Mouse (Mus musculus): ENCODE measurements around the gene Avpr1b. TPM values are rescaled to one million over a fixed set of nuclear protein-coding genes. Genes with fewer than 3 reads are reported as not detected.
A peak's percentile ranks its signal among the peaks of the same experiment; 100 is the strongest.

Gene Avpr1b
- polyA plus RNA-seq, 1 experiment from 2014 or later, result not detected

- peak; percentile 86 for ATAC-seq (ENCODE audit: low FRiP score, low read depth)
- H3K4me3 ChIP-seq, result peak overlapping the region; percentile 19
- WGBS, result 0% methylated on average over 11 of the region's 11 CpGs
Observed at GRCm38 (mm10) chr1:131657945-131658354, 58.9 kb downstream of the Avpr1b start.

GRCm38 (mm10) chr1:131659512-131660085 is 60.6 kb downstream of the Avpr1b start:
- ATAC-seq (ENCODE audit: low FRiP score, low read depth), result no peak
- no peaks in the 10 kb centered on the region for H3K27me3 ChIP-seq
- no peak overlapping the region for H3K9ac ChIP-seq (replicated peaks)
- no peaks in the 10 kb centered on the region for H3K9me3 ChIP-seq
- H3K4me3 ChIP-seq, result no peak overlapping the region
- H3K4me2 ChIP-seq (replicated peaks), result no peak overlapping the region
- H3K4me1 ChIP-seq, result no peaks in the 10 kb centered on the region; the same call in 1 of the 2 replicates
- WGBS, result 76% methylated on average over 5 of the region's 5 CpGs
- no peak overlapping the region for H3K27ac ChIP-seq (replicated peaks)
- no peaks in the 10 kb centered on the region for H3K36me3 ChIP-seq

More at GRCm38 (mm10) chr1:131657945-131658354, 58.9 kb downstream of the Avpr1b start:
- H3K4me2 ChIP-seq (replicated peaks), result peak overlapping the region; percentile 49
- no peaks in the 10 kb centered on the region for H3K36me3 ChIP-seq
- H3K27me3 ChIP-seq, result no peaks in the 10 kb centered on the region
- peak overlapping the region; percentile 21 for H3K9ac ChIP-seq (replicated peaks)
- H3K27ac ChIP-seq (replicated peaks), result peak overlapping the region; percentile 63
- H3K9me3 ChIP-seq, result no peaks in the 10 kb centered on the region
- H3K4me1 ChIP-seq, result no peaks in the 10 kb centered on the region; the same call in 1 of the 2 replicates

GRCm38 (mm10) chr1:131660266-131660665 is 61.2 kb downstream of the Avpr1b start:
- Histone ChIP-seq H3K9ac (replicated peaks) (no peak overlapping the region), H3K36me3 (no peaks in the 10 kb centered on the region), H3K4me3 (no peak overlapping the region), H3K4me2 (replicated peaks) (no peak overlapping the region), H3K27ac (replicated peaks) (no peak overlapping the region), H3K9me3 (no peaks in the 10 kb centered on the region), H3K4me1 (no peaks in the 10 kb centered on the region; the same call in 1 of the 2 replicates), H3K27me3 (no peaks in the 10 kb centered on the region)
- 88% methylated on average over 2 of the region's 2 CpGs for WGBS
- ATAC-seq (ENCODE audit: low FRiP score, low read depth), result no peak

GRCm38 (mm10) chr1:131660716-131661472 is 61.9 kb downstream of the Avpr1b start:
- Histone ChIP-seq H3K36me3 (no peaks in the 10 kb centered on the region), H3K9ac (replicated peaks) (no peak overlapping the region), H3K27me3 (no peaks in the 10 kb centered on the region), H3K27ac (replicated peaks) (no peak overlapping the region), H3K4me1 (no peaks in the 10 kb centered on the region; the same call in 1 of the 2 replicates), H3K4me2 (replicated peaks) (no peak overlapping the region), H3K4me3 (no peak overlapping the region), H3K9me3 (no peaks in the 10 kb centered on the region)
- no peak for ATAC-seq (ENCODE audit: low FRiP score, low read depth)
- 76% methylated on average over 7 of the region's 7 CpGs for WGBS

Other genes starting within 250 kb of the Avpr1b start
- gene Srgap2, start 71.9 kb upstream of the Avpr1b start, polyA plus RNA-seq (2016; fragmentation: Nextera tagmentation; extraction: Ambion mirVana), result 18.9 and 19.9 TPM in 2 replicates
- 4.1 TPM in 2 replicates for gene Fam72a, start 71.3 kb upstream of the Avpr1b start, polyA plus RNA-seq (2016; fragmentation: Nextera tagmentation; extraction: Ambion mirVana)
- gene Ctse, start 39.1 kb downstream of the Avpr1b start, polyA plus RNA-seq (2016; fragmentation: Nextera tagmentation; extraction: Ambion mirVana), result 0.20 and 0.26 TPM in 2 replicates
- 0.62 and 0.93 TPM in 2 replicates for gene Rab7b, start 89.5 kb downstream of the Avpr1b start, polyA plus RNA-seq (2016; fragmentation: Nextera tagmentation; extraction: Ambion mirVana)
- gene Slc26a9, start 144.8 kb downstream of the Avpr1b start, polyA plus RNA-seq (2016; fragmentation: Nextera tagmentation; extraction: Ambion mirVana), result not detected in 2 replicates
- gene Pm20d1, start 198.1 kb downstream of the Avpr1b start, polyA plus RNA-seq (2016; fragmentation: Nextera tagmentation; extraction: Ambion mirVana), result 0.18 and 0.82 TPM in 2 replicates
- 13.3 and 13.9 TPM in 2 replicates for gene Slc41a1, start 228.3 kb downstream of the Avpr1b start, polyA plus RNA-seq (2016; fragmentation: Nextera tagmentation; extraction: Ambion mirVana)